Mouse (Mus musculus): ENCODE data around the gene Mef2b.

Gene Mef2b

DNA sequence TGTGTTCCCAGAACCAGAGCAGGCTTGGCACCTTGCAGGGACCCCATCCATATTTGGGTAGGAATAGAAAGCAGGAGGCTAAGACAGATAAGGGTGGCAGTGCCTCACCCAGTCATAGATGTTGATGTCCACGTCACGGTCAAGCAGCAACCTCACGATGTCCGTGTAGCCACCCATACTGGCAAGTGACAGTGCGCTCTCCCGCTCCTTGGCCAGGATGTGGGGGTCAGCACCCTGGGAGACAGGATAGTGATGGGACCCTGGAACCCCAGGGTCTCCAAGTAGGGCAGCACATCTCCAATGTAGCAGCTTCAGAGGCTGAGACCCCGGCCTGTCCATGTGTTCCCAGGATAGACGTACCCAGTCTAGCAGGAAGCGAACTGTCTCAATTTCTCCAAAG lies 4.6 kb upstream of the Mef2b start:
- DNase-seq (ENCODE audit: low read depth): no peak

DNA sequence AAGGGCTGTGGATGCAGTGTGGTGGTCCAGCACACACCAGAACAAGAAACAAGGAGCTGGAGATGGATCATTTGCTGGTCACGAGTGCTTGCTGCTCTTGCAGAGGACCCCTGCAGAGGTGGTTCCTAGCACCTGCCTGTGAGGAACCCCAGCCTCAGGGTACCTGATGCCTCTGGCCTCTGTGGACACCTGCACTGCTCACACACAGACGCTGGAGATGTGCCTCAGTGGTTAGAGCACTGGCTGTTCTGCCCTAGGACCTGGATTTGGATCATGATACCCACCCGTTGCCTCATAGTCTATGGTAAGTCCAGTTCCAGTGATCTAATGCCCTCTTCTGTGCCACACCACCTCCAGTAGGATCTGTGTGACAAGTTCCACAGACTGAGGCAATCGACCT lies 2.9 kb upstream of the Mef2b start:
- DNase-seq (ENCODE audit: low read depth): no peak

DNA sequence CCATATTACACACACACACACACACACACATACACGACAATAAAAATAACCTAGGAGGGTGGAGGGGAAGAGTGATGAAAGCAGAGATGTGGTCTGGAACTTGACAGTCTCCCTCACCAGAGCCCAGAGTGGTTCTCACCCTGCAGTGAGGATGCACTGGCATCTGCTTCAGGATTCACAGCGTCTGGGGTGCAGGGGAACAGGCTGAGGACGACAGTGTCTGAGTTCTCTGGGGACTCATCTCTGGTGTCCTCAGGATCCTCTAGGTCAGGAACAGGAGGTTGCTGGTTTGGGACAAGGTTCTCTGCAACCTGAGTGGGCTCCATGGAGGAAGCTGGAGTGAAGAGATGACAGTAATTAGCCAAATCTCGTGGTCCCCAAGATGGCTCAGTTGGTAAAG lies 1.6 kb upstream of the Mef2b start:
- no peak for DNase-seq (ENCODE audit: low read depth)

DNA sequence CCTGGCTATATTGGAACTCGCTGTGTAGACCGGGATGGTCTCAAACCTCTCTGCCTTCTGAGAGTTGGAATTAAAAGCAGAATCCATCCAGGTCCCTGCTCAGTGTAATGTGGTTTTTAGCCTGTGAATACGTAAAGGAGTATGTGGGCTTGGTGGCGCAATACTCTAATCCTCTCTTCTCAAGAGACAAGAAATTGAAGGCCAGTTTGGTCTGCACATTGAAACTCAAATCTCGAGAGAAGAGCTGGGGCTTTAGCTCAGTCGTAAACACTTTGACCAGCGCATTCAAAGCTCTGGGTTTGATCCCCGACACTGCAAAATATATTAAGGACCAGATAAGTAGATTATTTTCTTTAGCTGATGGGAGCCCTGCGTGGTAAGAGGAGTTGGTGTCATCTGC lies 470 bp downstream of the Mef2b start:
- peak; percentile 56 for DNase-seq (ENCODE audit: low read depth)

DNA sequence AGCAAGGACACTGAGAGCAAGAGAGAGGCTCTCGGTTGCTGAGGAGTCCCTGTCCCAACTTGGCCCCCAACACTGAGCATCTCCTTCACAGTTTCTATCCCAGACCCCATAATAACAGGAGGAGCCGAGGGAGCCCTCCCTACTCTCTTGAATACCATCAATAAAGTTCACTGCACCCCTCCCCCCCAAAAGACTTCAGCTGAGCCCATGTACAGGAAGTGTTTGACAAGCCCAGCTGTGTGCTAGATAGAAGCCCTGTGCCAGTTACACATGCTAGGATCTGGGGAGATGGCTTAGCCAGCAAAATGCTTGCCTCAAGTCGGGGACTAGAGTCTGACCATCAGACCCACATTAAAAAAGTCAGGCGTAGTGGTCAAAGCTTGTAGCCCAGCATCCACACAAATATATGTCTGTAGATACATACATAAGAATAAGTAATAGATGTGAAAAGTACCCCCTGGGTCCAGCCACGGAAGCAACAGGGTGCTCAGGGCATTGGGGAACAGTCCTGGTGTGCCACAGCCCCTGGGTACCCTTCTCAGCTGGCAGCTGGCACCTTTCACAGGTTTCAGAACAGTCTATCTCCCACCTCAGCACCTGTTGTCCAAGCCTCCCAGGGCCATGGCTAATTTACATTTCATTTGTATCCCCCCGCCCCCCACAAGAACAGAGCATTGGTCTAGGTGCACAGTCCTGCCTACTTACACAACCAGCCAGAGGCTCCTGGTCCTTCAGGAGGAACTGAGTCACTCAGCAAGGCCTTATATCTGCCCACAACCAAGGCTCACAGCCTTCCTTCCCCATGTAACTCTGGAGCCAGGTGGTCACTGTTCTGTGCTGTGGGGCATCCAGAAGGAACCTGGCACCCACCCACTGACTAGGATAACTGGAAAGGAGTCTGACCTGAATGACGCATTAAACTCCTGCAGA lies 8.4 kb downstream of the Mef2b start:
- no peak for DNase-seq (ENCODE audit: low read depth)

DNA sequence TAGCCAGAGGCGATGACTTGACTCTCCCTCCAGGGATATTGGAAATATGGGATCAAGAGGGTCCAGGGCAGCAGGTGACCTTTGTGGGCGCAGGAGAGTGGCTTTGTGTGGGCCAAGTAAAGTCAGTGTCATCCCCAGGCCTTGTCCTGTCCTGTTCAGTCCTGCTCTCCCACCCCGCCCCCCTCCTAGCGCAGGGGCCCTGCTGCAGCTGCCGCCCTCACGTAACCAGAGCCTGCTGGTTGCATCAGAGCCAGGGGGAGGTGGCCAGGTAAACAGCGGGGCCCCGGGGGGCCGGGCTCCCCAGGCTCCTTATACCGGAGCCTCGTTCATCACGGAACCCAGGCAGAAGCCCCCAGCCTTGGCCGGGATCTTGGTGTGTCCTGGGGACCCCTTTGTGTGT lies 10.6 kb downstream of the Mef2b start:
- no peak for DNase-seq (ENCODE audit: low read depth)

DNA sequence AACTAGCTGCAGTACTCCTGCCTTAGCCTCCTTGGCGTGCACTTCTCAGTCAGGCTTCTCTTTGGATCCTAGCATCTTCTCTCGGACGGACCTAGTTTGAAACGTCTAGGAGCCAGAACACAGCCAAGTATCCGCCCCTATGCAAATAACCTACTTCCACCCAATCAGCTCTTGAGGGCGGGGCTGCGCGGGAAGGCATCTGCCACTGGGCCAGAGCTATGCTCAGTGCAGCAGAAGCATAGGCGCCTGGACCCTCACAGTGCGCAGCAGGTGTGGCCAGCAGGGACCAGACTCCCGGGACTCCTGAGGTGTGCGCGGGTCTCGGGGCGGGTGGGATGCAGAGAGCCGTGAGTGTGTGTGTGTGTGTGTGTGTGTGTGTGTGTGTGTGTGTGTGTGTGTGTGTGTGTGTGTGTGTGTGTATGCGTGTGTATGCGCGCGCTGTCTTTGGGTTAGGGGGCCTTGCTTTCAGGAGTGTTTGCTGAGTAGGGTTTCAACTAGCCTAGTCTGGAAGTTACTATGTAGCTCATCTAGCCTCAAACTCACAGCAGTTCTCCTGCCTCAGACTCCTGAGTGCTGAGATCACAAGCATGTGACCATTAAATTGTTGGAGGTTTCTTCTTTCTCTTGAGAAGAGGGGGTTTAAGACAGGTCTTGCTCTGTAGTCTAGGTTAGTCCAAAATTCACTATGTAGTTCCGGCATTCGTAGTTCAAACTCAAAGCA lies 13.2 kb downstream of the Mef2b start:
- peak; percentile 86 for DNase-seq (ENCODE audit: low read depth)

DNA sequence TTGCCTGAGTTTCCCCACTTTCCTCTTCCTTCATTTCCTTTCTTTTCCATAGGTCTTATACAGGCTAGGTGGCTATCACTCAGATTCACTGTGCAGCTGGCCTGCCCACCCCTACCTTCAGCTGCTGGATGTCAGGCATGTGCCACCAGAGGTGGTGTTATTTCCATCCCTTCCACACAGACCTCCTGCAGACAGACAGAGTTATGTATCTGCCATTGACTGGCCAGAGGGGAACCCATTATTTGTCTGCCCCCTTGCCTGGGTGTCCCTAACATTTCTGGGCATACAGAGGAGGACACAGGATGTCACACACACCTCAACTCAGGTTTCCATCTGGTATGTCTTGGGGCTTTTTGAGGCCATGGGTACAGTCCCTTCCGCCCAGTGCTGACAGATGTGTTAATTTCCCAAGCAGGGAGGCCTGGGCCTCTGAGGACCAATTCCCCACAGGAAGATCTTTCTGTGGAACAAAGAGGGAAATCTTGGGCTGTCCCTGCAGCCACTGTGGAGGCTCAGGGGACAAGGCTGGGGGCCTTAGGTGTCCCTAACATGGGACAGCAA lies 17.8 kb downstream of the Mef2b start:
- DNase-seq (ENCODE audit: low read depth): no peak

DNA sequence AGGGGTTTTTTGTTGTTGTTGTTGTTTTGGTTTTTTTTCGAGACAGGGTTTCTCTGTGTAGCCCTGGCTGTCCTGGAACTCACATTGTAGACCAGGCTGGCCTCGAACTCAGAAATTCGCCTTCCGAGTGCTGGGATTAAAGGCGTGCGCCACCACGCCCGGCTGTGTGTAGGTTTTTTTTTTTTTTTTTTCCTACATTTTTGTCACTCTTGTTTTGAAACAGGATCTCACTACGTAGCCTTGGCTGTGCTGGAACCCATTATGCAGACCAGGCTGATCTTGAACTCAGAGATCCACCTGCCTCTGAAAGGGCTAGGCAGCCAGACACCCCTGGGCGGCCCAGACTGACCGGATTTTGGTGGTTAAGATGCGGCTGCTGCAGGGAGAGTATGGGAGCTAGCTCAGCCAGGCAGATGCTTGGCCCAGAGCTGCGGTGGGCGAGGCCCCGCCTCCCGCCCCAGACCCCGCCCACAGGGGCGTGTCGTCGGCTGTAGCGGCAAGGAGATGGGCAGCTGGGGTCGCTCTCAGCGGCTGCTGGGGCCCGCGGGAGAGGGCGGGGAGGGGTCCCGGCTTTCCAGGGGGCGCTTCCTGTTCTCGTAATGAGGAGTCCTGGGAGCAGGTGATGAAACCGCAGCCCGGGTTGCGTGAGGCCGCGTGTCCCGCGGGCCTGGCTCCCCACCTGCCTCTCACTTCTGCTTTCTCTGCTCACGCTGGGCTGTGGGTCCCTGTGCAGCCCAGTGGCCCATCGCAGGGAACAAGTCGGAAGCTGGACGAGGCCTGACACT lies 18.8 kb downstream of the Mef2b start:
- peak; percentile 73 for DNase-seq (ENCODE audit: low read depth)

DNA sequence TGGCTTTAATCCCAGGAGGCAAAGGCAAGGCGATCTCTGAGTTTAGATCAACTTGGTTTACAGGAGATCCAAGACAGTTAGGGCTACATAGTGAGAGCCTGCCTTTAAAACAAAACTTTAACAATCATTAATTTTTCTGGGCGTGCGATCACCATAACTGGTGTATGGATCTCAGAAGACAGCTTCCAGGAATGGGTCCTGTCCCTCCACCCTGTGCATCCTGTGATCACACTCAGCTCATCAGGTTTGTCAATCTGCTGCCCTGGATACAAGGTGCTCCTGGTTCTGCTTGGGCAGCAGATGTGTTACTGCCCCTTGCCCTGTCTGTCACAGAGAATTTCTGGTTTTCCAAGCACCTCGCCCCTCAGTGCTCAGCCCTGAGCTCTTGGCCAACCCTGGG lies 19.7 kb downstream of the Mef2b start:
- DNase-seq (ENCODE audit: low read depth): no peak

DNA sequence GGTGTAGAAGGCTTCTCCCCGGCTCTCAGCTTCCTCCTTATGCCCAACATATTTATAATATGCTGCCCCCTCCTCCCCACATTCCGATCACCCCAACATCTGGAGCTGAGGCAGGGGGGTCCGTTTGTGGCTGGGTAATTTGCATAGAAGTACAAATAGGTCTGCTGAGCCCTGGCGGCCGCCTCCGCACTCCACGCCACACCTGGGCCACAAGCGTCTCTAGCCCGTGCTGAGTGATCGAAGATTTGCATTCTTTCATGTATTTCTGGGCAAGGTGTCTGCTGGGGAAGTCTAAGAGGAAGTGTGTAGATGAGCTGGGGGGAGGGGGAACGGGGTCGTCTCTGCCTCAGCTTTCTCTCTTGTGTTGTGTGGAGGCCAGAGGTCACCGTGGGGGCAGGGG lies 20.5 kb downstream of the Mef2b start:
- DNase-seq (ENCODE audit: low read depth): no peak

DNA sequence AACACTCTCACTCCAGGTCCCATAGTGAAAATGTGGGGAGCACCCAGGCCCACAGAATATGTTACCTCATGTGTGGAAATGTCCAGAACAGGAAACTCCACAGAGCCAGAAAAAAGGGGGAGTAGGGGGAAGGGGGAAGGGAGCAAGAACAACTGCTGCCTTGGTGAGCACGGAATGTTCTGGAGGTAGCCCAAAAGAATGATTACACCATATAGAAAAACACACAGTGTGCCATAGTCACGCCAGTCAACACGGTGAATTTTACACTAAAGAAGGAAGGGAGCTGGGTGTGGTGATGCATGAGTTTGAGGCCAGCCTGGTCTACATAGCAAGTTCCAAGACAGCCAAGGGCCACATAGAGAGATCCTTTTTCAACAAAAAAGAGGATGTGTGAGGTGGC lies 23.8 kb downstream of the Mef2b start:
- peak; percentile 46 for DNase-seq (ENCODE audit: low read depth)

DNA sequence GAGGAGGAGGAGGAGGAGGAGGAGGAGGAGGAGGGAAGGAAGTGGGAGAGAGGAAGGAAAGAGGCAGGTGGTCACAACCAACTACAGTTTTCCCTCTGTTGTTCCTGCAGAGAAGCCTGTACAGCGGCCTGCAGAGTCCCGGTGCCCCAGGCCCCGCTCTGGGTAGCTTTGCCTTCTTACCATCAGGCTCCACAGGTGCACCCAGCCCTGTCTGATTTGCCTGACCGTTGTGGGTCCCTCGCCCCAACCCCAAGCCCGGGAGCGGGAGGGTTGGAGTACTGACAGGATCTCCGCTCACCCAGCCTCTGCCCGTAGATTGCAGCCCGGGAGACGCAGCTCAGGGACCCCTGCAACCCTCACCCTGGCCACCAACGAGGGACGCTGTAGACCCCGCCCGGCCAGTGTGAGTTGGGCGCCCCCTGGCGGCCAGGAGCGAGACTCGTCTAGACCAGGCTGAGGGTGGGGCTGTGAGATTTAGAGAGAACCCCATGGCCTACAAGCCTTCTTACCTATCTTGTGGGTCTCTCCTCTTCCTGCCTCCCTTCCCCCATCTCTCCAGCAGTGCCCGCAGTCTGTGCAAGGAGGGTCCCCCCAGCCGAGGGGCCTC lies 27.1 kb downstream of the Mef2b start:
- peak; percentile 87 for DNase-seq (ENCODE audit: low read depth)

DNA sequence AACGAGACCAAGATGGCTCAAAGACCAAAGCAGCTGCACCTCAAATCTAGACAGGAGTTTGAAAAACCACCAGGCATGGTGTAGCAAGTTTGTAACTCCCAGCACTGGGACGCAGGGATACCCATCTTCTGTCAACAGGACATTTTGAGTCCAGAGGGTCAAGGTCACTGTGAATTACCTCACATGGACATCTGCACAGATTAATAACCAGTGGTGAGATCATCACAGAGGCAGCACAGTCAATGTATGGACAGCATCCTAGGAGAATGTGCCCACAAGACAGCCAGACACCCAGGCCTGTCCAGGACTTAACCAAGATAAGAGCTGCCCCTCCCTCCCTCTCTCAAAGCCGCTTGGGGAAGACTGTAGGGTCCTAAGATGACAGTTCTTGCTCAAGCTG lies 30.6 kb downstream of the Mef2b start:
- DNase-seq (ENCODE audit: low read depth): no peak

DNA sequence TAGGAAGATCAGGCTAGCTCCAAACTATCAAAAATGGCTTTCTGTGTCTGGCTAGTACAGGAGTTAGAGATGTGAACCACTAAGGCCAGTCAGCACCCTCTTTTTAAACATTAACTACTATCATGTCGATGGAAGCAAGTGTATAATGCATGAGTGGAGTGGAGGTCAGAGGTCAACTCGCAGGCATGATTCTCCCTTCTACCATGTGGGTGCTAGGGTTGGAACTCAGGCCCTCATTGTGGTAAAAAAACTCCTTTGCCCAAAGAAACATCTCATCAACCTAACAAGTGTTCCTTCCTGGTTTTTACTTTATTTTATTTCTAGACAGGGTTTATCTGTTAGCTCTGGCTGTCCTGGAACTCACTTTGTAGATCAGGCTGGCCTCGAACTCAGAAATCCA lies 31.2 kb downstream of the Mef2b start:
- no peak for DNase-seq (ENCODE audit: low read depth)

DNA sequence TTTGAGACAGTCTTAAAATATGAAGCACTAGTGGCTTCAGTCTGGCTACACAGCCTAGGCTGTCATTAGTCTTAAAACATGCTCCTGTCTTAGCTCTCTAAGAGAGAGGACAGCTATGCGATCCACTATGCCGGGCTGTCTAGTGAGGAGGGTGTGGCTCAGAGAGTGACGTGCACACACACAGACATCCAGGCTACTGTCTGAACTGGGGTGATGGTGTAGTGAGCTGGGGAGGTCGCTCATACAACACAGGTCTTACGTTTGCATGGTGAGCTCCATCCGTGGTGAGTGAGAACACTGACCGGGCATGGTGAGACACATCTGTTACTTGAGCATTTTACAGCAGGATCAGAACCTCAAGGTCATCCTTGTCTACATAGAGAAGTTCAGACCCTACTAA lies 31.7 kb downstream of the Mef2b start:
- DNase-seq (ENCODE audit: low read depth): no peak

DNA sequence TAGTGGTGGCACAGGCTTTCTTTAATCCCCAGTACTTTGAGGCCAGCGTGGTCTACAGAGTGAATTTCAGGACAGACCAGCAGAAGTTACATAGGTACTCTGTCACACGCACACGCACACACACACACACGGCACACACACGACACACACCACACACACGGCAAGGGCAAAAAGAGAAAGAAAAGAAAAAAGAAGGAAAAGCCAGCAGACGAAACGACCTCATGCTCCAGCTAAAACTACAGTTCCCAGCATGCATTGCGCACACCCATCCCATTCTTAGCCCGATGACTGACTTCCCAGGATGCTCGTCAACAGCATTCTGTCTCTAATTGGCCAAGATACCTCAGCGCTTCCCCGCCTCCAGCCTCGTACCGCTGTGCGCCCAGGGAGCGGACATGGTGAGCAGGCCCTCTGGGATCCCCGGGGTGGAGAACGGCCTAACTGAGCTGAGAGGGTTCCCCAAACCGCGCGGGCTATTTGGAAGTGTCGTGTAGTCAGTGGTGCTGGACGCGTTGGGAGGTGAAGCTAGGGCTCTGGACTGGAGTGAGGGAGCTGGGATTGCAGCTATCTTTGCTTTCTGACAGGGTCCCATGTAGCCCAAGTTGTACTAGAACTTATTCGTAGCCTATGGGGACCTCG lies 32.7 kb downstream of the Mef2b start, which contains the start of gene Tmem161a:
TSS of gene Tmem161a (plus strand) at position 314 of the 639 bp plus-strand sequence.
- DNase-seq (ENCODE audit: low read depth): peak; percentile 97

DNA sequence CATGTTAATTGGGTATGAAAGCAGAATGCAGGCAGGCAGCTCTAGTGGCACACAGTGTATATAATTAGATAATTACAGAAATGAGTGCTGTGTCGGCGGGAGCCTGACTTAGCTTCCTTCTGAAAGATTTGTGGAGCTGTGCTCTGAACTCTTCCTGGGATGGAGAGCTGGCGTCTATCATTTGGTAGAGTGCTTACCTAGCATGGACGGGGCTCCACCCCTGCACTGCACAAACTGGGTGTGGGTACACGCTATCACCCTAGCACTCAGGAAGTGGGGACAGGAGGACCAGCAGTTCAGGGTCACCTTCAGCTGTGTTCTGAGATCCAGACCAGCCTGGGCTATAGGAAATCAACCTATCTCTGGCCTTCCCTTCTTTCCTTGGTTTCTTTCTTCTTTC lies 33.8 kb downstream of the Mef2b start:
- no peak for DNase-seq (ENCODE audit: low read depth)

DNA sequence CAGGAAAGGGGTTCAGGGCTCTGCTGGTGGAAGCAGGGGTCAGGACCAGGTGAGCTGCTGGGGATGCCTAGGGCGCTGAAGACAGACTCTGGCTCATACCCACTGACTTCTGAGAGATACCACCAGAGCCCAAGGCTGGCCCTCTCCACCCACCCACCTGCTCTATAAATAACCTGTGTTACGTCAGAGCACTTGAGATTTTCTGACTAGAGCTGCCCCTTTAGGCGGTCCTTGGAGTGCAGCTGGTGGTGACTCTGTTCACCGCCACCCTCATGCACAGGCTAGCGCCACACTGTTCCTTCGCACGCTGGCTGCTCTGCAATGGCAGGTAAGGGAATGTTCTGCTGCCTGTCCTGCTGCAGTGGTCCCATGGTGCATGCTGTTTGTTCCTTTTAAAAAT lies 34.6 kb downstream of the Mef2b start:
- DNase-seq (ENCODE audit: low read depth): no peak

DNA sequence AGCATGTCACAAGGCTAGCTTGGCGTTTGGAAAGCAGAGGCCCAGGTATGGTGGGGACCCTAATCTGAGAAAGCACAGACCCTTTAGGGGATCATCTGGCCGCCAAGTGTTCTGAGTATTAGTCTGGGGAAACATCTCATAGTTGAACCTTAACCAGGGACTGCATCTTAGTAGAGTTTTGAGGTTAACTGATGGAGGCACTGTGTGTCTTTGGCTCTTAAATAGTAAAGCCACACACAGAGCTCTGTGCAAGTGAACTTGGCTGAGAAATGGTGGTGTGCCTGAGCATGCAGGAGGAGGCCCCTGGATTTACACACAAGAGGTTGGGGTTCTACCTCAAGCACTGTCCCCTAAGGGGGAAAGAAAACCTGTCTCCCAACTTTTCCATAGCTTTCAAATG lies 38.7 kb downstream of the Mef2b start:
- DNase-seq (ENCODE audit: low read depth): no peak

DNA sequence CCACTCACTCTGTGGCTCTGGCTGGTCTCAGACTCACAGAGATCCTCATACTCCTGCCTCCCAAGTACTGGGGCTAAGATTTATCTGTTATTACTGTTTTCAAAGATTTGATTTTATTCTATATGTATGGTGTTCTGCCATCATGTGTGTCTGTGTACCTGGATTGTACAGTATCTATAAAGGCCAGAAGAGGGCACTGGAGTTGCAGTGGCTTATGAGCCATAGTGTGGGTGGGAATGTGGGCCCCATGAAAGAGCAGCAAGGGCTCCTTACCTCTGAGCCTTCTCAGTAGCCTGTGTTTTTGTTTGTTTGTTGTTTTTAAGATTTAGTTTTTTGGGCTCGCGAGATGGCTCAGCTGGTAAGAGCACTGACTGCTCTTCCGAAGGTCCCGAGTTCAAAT lies 39.6 kb downstream of the Mef2b start:
- DNase-seq (ENCODE audit: low read depth): peak; percentile 53

Measured in NIH3T3 (cell line).